Mouse (Mus musculus) heart, embryonic 14.5 days (tissue): Measurements from ENCODE around the gene Zfhx3. TPM values are rescaled to one million over a fixed set of nuclear protein-coding genes. Genes with fewer than 3 reads are reported as not detected.

Experiments used
- ATAC-seq: fragments of 200-750 bp; cut with Nextera tagmentation; 2 replicates; pipeline ENCODE4 v1.8.0; 2017; ENCODE audit warnings: low read depth, moderate TSS enrichment; ENCODE audit not compliant: insufficient number of reproducible peaks, insufficient read depth, low FRiP score
- H3K27ac ChIP-seq, 2 experiments: fragments of 200-500 bp in 1 of 2; fragments of 300-500 bp in 1 of 2; sonication (generic) in 1 of 2; replicated peaks in 1 of 2; 2 replicates each; pipeline ENCODE4 v1.5.1; 2012 to 2014; ENCODE audit warnings: low read depth in 2 of 2, low read length in 2 of 2, control low read depth in 1 of 2, mild to moderate bottlenecking in 1 of 2, mixed read lengths in 1 of 2; ENCODE audit not compliant: control insufficient read depth in 1 of 2, insufficient read depth in 1 of 2
- H3K27me3 ChIP-seq: fragments of 300-500 bp; sonication (generic); 2 replicates; pipeline ENCODE4 v1.6.1; 2014; ENCODE audit warnings: mild to moderate bottlenecking, low read length, control low read depth; ENCODE audit not compliant: control insufficient read depth, insufficient read depth
- H3K36me3 ChIP-seq: fragments of 300-500 bp; sonication (generic); 2 replicates; pipeline ENCODE4 v1.6.1; 2014; ENCODE audit warnings: mild to moderate bottlenecking, control low read depth, low read length, mixed read lengths; ENCODE audit not compliant: control insufficient read depth, insufficient read depth
- H3K4me1 ChIP-seq, 2 experiments: fragments of 200-500 bp in 1 of 2; fragments of 300-500 bp in 1 of 2; sonication (generic) in 1 of 2; 2 replicates each; pipeline ENCODE4 v1.6.1; 2012 to 2014; ENCODE audit warnings: low read length in 2 of 2, control low read depth in 1 of 2, mixed read lengths in 1 of 2; ENCODE audit not compliant: control insufficient read depth in 2 of 2, insufficient read depth in 2 of 2
- H3K4me2 ChIP-seq: fragments of 300-500 bp; sonication (generic); 2 replicates; pipeline ENCODE4 v1.6.1; 2014; ENCODE audit warnings: mild to moderate bottlenecking, low read length
- H3K4me3 ChIP-seq, 2 experiments: fragments of 200-500 bp in 1 of 2; fragments of 300-500 bp in 1 of 2; sonication (generic) in 1 of 2; 2 replicates each; pipeline ENCODE4 v1.5.1; 2012 to 2014; ENCODE audit warnings: low read length in 2 of 2, mild to moderate bottlenecking in 2 of 2, control low read depth in 1 of 2, low read depth in 1 of 2, moderate library complexity in 1 of 2; ENCODE audit not compliant: control insufficient read depth in 1 of 2, insufficient read depth in 1 of 2
- H3K9ac ChIP-seq: fragments of 300-500 bp; sonication (generic); 2 replicates; pipeline ENCODE4 v1.6.1; 2014; ENCODE audit warnings: mild to moderate bottlenecking, low read length
- H3K9me3 ChIP-seq: fragments of 300-500 bp; sonication (generic); 2 replicates; pipeline ENCODE4 v1.6.1; 2016; ENCODE audit warnings: low read length, control low read depth; ENCODE audit not compliant: control insufficient read depth
- WGBS: fragments of 180-500 bp; shearing (Covaris S2); extraction: QIAGEN DNeasy Blood & Tissue Kit; methylation state at CpG from one replicate; pipeline ENCODE4 v1.1.7; 2014; 5-methylcytosine and 5-hydroxymethylcytosine counted together
- polyA plus RNA-seq: library from polyadenylated mRNA; unstranded; fragments of >200 nt; fragmentation: Nextera tagmentation; extraction: Ambion mirVana; gene quantifications from 2 replicates; pipeline ENCODE4 v1.2.1, GENCODE M21; 2014

Gene Zfhx3
- polyA plus RNA-seq, 1 experiment from 2014 or later: 6.4 TPM

DNA sequence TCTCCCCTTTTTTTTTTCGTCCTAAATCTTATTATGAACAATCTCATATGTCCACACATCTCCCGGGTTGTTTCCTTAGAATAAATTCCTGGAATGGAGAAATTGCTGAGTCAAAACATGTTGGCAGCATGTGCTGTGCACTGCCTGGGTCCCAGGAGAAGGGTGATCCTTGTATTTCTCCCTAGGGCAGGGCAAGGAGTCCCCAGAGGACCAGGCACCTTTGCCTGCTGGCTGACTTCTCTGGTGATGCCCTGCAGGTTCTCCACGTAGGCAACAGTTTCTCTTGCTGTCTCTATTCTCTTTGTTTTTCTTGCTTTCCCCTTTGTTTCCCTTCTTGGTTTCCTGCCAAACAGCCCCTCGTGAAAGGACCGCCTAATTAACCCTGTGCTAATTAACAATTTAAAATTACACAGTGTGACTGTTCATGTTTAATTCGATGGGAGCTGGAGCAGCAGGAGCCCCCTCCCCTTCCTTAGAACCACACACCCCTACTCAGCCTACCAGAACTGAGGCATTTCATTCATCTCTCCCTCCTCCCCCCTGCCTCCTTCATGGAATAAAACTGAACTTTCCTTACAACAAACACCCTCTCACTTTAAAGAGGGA lies 845.8 kb downstream of the Zfhx3 start:
- no peaks in the 10 kb centered on the region for H3K27me3 ChIP-seq
- H3K9me3 ChIP-seq: 0 out of 2 replicates have a peak, but pooled peaks cover 10% of the 10 kb centered on the region
- no peak for ATAC-seq
- H3K4me1 ChIP-seq: peaks cover 0 to 4% of the 10 kb centered on the region in 2 experiments; a peak in 2 of 4 replicates
- WGBS: 43% methylated on average over 6 of the region's 6 CpGs
- peak overlapping the region; percentile 1; the same call in 1 of the 2 replicates for H3K9ac ChIP-seq
- peaks cover 11% of the 10 kb centered on the region for H3K36me3 ChIP-seq
- no peak overlapping the region for H3K4me2 ChIP-seq
- H3K4me3 ChIP-seq: no peak overlapping the region
- H3K27ac ChIP-seq: no peak overlapping the region

DNA sequence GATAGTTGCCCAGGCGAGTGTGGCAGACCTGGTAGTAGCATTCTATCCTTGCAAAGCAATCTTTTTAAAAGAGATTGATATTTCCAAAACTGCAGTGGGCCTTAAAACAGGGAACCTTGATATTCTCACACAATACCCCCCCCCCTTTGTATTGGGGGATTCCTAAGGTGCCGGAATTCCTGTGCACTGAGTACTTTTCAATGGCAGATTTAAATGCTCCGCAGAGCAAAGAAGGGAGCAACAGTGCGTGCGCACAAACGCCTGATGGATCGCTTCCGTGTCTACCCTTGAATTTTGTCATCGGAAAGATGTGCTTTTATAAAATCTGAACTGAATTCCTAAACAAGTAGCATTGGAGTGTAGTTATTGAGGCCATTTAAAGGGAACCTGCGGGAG lies 846.3 kb downstream of the Zfhx3 start:
- Histone ChIP-seq H3K9ac (no peak overlapping the region), H3K4me3 (no peak overlapping the region), H3K27ac (no peak overlapping the region), H3K27me3 (no peaks in the 10 kb centered on the region), H3K9me3 (0 out of 2 replicates have a peak, but pooled peaks cover 10% of the 10 kb centered on the region), H3K36me3 (peaks cover 16% of the 10 kb centered on the region), H3K4me1 (peaks cover 0 to 2% of the 10 kb centered on the region in 2 experiments; a peak in 2 of 4 replicates), H3K4me2 (no peak overlapping the region)
- ATAC-seq: no peak
- WGBS: 77% methylated on average over 10 of the region's 10 CpGs

- peaks cover 30% of the 10 kb centered on the region for H3K36me3 ChIP-seq
- no peak overlapping the region for H3K27ac ChIP-seq
- H3K4me3 ChIP-seq: no peak overlapping the region
- H3K9me3 ChIP-seq: 0 out of 2 replicates have a peak, but pooled peaks cover 10% of the 10 kb centered on the region
- H3K9ac ChIP-seq: no peak overlapping the region
- no peak overlapping the region for H3K4me2 ChIP-seq
- WGBS: 64% methylated on average over 14 of the region's 14 CpGs
- ATAC-seq: no peak
- H3K4me1 ChIP-seq: peaks cover 0 to 2% of the 10 kb centered on the region in 2 experiments; a peak in 2 of 4 replicates
- no peaks in the 10 kb centered on the region for H3K27me3 ChIP-seq
Measured at GRCm38 (mm10) chr8:108790559-108791293, 848.3 kb downstream of the Zfhx3 start.

DNA sequence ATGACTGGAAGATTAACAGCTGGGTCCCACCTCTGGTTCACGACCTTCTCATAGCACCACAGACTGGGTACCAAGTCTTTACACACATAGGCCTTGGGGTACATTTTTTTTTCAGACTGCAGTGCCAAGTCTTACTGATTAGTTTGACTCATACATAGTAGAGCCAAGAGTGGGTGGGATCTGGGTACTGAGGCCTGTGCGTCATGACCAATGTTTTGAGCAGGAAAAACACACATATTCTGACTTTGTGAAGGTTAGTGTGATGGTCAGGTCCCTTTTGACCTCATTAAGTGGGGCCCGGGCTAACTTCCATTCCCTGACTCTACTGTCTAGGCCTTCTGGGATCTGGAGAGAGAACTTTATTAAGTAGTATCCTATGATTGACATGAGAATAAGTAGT lies 853.6 kb downstream of the Zfhx3 start:
- H3K27ac ChIP-seq: no peak overlapping the region
- peaks cover 41% of the 10 kb centered on the region for H3K36me3 ChIP-seq

GRCm38 (mm10) chr8:108796882-108797281 lies 854.4 kb downstream of the Zfhx3 start:
- Histone ChIP-seq H3K4me1 (peaks cover 12 to 14% of the 10 kb centered on the region in 2 experiments), H3K4me2 (no peak overlapping the region), H3K27ac (no peak overlapping the region), H3K9me3 (0 out of 2 replicates have a peak, but pooled peaks cover 10% of the 10 kb centered on the region), H3K36me3 (peaks cover 42% of the 10 kb centered on the region), H3K9ac (no peak overlapping the region), H3K27me3 (no peaks in the 10 kb centered on the region), H3K4me3 (no peak overlapping the region)
- 83% methylated on average over 3 of the region's 3 CpGs for WGBS
- no peak for ATAC-seq

More for the DNA sequence above, 853.6 kb downstream of the Zfhx3 start:
- WGBS: 91% methylated on average over 3 of the region's 3 CpGs
- no peak overlapping the region for H3K9ac ChIP-seq
- no peaks in the 10 kb centered on the region for H3K27me3 ChIP-seq
- ATAC-seq: no peak
- no peak overlapping the region for H3K4me2 ChIP-seq
- no peak overlapping the region for H3K4me3 ChIP-seq
- 0 out of 2 replicates have a peak, but pooled peaks cover 10% of the 10 kb centered on the region for H3K9me3 ChIP-seq
- peaks cover 12 to 14% of the 10 kb centered on the region in 2 experiments for H3K4me1 ChIP-seq

DNA sequence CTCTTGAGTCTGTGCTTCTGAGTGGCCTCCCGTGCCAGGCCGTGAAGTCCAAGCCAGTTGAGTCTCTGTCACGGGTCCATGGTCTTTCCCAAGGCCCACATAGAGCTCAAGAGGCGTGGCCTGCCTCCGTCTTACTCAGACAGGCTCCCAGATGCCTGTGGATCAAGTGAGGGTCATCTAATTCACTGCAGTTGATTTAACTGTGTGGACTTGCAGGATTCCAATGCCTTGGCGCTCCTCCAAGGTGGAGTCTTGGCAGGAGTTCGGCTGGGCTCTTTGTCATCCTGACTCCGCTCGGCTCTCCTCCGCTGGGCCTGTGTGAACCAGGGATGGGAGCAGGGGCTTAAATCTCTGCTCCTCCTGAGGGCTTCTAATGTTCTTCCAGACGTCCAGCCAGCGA lies 855.6 kb downstream of the Zfhx3 start:
- Histone ChIP-seq H3K27me3 (no peaks in the 10 kb centered on the region), H3K9me3 (0 out of 2 replicates have a peak, but pooled peaks cover under 1% of the 10 kb centered on the region), H3K4me3 (no peak overlapping the region), H3K9ac (no peak overlapping the region), H3K27ac (peak overlapping the region; percentile 19 to 58; a peak in 3 of 4 replicates), H3K4me2 (no peak overlapping the region), H3K4me1 (peaks cover 12 to 14% of the 10 kb centered on the region in 2 experiments), H3K36me3 (peaks cover 34% of the 10 kb centered on the region)
- ATAC-seq: peak; percentile 64
- WGBS: 36% methylated on average over 12 of the region's 12 CpGs

- Histone ChIP-seq H3K36me3 (peaks cover 21% of the 10 kb centered on the region), H3K4me2 (no peak overlapping the region), H3K27me3 (no peaks in the 10 kb centered on the region), H3K4me3 (no peak overlapping the region), H3K9me3 (no peaks in the 10 kb centered on the region), H3K4me1 (peaks cover 12 to 14% of the 10 kb centered on the region in 2 experiments), H3K9ac (no peak overlapping the region), H3K27ac (no peak overlapping the region)
- 89% methylated on average over 6 of the region's 6 CpGs for WGBS
- ATAC-seq: no peak
Measured at GRCm38 (mm10) chr8:108799250-108799649, 856.8 kb downstream of the Zfhx3 start.
